Mouse (Mus musculus) gastrocnemius, adult 8-10 months (tissue): ENCODE results near the gene Lpar3. TPM values are rescaled to one million over a fixed set of nuclear protein-coding genes. Genes with fewer than 3 reads are reported as not detected.
"Not testable (repeated sequence)": the region's sequence is repeated elsewhere in the genome, so short reads cannot be mapped to it uniquely, and the experiment has no call there.

Source experiments
- DNase-seq, 2 experiments: peaks; one replicate each; pipeline ENCODE4 v3.0.0; 2022; ENCODE audit warnings: low spot score in 2 of 2
- total RNA-seq, 4 experiments: library from RNA; stranded (reverse); gene quantifications; 2 replicates each; pipeline ENCODE4 v1.2.4; 2022

Lpar3 gene
- total RNA-seq, 4 experiments from 2014 or later: 0.12 to 0.21 TPM; not detected in 2

GRCm38 (mm10) chr3:146207440-146207839 is 13.3 kb upstream of the Lpar3 start:
- DNase-seq: no peak

GRCm38 (mm10) chr3:146209759-146210158 is 11.0 kb upstream of the Lpar3 start:
- DNase-seq: not testable (repeated sequence)

GRCm38 (mm10) chr3:146211141-146211747 is 9.5 kb upstream of the Lpar3 start:
- DNase-seq: no peak

- DNase-seq: no peak
Measured at GRCm38 (mm10) chr3:146211964-146212363, 8.8 kb upstream of the Lpar3 start.

- no peak for DNase-seq
Measured at GRCm38 (mm10) chr3:146213336-146213735, 7.4 kb upstream of the Lpar3 start.

GRCm38 (mm10) chr3:146216561-146216960 is 4.2 kb upstream of the Lpar3 start:
- no peak for DNase-seq

GRCm38 (mm10) chr3:146224271-146224670 is 3.5 kb downstream of the Lpar3 start:
- no peak for DNase-seq

- DNase-seq: no peak
Measured at GRCm38 (mm10) chr3:146225061-146225761, 4.4 kb downstream of the Lpar3 start.

GRCm38 (mm10) chr3:146227427-146227826 is 6.7 kb downstream of the Lpar3 start:
- DNase-seq: no peak

GRCm38 (mm10) chr3:146228559-146229310 is 8.0 kb downstream of the Lpar3 start:
- no peak for DNase-seq

- DNase-seq: no peak
Measured at GRCm38 (mm10) chr3:146232708-146233107, 11.9 kb downstream of the Lpar3 start.

- no peak for DNase-seq
Measured at GRCm38 (mm10) chr3:146233741-146234140, 13.0 kb downstream of the Lpar3 start.

GRCm38 (mm10) chr3:146234530-146234929 is 13.8 kb downstream of the Lpar3 start:
- no peak for DNase-seq

- no peak for DNase-seq
Measured at GRCm38 (mm10) chr3:146236280-146236679, 15.5 kb downstream of the Lpar3 start.

GRCm38 (mm10) chr3:146237676-146238075 is 16.9 kb downstream of the Lpar3 start:
- DNase-seq: no peak

- DNase-seq: no peak
Measured at GRCm38 (mm10) chr3:146244630-146245029, 23.9 kb downstream of the Lpar3 start.

GRCm38 (mm10) chr3:146246557-146246956 is 25.8 kb downstream of the Lpar3 start:
- no peak for DNase-seq

GRCm38 (mm10) chr3:146246992-146247391 is 26.2 kb downstream of the Lpar3 start:
- no peak for DNase-seq

GRCm38 (mm10) chr3:146249895-146250294 is 29.1 kb downstream of the Lpar3 start:
- DNase-seq: no peak

GRCm38 (mm10) chr3:146251771-146252170 is 31.0 kb downstream of the Lpar3 start:
- DNase-seq: no peak

- no peak for DNase-seq
Measured at GRCm38 (mm10) chr3:146253736-146254320, 33.1 kb downstream of the Lpar3 start.

GRCm38 (mm10) chr3:146255123-146255522 is 34.4 kb downstream of the Lpar3 start:
- no peak for DNase-seq
